Mouse (Mus musculus) neural tube, embryonic 11.5 days (tissue): ENCODE results near the gene Btbd7. TPM values are rescaled to one million over a fixed set of nuclear protein-coding genes. Genes with fewer than 3 reads are reported as not detected.

Experiments
- ATAC-seq: fragments of 200-750 bp; cut with Nextera tagmentation; 2 replicates; pipeline ENCODE4 v1.8.0; 2017; ENCODE audit warnings: moderate number of reproducible peaks, mild to moderate bottlenecking, moderate TSS enrichment, moderate library complexity; ENCODE audit not compliant: insufficient read depth, low FRiP score, low TSS enrichment
- DNase-seq: peaks from one replicate; pipeline ENCODE4 v3.0.0-alpha.2; 2015; ENCODE audit warnings: low spot score
- H3K27ac ChIP-seq: fragments of 300-500 bp; sonication (generic); 2 replicates; pipeline ENCODE4 v1.5.1; 2014; ENCODE audit warnings: low read depth, mild to moderate bottlenecking, low read length
- H3K27me3 ChIP-seq: fragments of 300-500 bp; sonication (generic); 2 replicates; pipeline ENCODE4 v1.6.1; 2014; ENCODE audit warnings: mild to moderate bottlenecking, low read length, mixed read lengths; ENCODE audit not compliant: control insufficient read depth, insufficient read depth
- H3K36me3 ChIP-seq: fragments of 300-500 bp; sonication (generic); 2 replicates; pipeline ENCODE4 v1.6.1; 2014; ENCODE audit warnings: mild to moderate bottlenecking, low read length, moderate library complexity, mixed read lengths; ENCODE audit not compliant: control insufficient read depth, insufficient read depth
- H3K4me1 ChIP-seq: fragments of 300-500 bp; sonication (generic); 2 replicates; pipeline ENCODE4 v1.6.1; 2014; ENCODE audit warnings: low read length, mixed read lengths; ENCODE audit not compliant: control insufficient read depth, insufficient read depth
- H3K4me2 ChIP-seq: fragments of 300-500 bp; sonication (generic); 2 replicates; pipeline ENCODE4 v1.6.1; 2014; ENCODE audit warnings: low read depth, mild to moderate bottlenecking, moderate library complexity
- H3K4me3 ChIP-seq: fragments of 300-500 bp; sonication (generic); 2 replicates; pipeline ENCODE4 v1.5.1; 2014; ENCODE audit warnings: low read depth, low read length
- H3K9ac ChIP-seq: fragments of 300-500 bp; sonication (generic); 2 replicates; pipeline ENCODE4 v1.6.1; 2014; ENCODE audit warnings: mild to moderate bottlenecking, low read length
- H3K9me3 ChIP-seq: fragments of 300-500 bp; sonication (generic); 2 replicates; pipeline ENCODE4 v1.6.1; 2016; ENCODE audit warnings: low read length; ENCODE audit not compliant: control insufficient read depth
- WGBS: fragments of 180-500 bp; shearing (Covaris S2); extraction: QIAGEN DNeasy Blood & Tissue Kit; methylation state at CpG from one replicate; pipeline ENCODE4 v1.1.7; 2014; 5-methylcytosine and 5-hydroxymethylcytosine counted together
- polyA plus RNA-seq: library from polyadenylated mRNA; unstranded; fragments of >200 nt; fragmentation: Nextera tagmentation; extraction: Ambion mirVana; gene quantifications from 2 replicates; pipeline ENCODE4 v1.2.1, GENCODE M21; 2014

Gene Btbd7
- polyA plus RNA-seq, 1 experiment from 2014 or later, result 20.2 TPM

DNA sequence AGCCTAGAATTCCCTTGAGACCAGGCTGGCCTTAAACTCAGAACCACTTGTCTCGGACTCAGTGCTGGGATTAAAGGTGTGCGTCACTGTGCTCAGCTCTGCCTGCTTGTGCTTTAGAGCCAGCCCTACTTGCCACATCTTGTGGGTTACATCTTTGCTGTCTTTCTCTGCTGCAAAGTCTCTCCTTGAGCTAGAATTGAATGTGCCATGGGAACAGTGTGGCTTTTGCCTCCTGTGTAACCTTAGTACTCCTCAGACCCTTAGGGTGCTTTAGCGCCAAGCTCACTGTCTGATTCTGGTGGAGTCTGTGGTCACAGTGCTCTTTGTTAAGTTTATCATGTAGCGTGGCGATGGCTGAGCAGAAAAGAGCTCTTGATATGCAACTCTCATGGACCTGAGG lies 105.6 kb downstream of the Btbd7 start:
- Histone ChIP-seq H3K9ac (no peak overlapping the region), H3K36me3 (peaks cover 28% of the 10 kb centered on the region), H3K4me1 (no peaks in the 10 kb centered on the region), H3K4me3 (no peak overlapping the region), H3K4me2 (no peak overlapping the region), H3K9me3 (no peaks in the 10 kb centered on the region), H3K27me3 (no peaks in the 10 kb centered on the region), H3K27ac (no peak overlapping the region)
- DNase-seq, result no peak
- 95% methylated on average over 5 of the region's 5 CpGs for WGBS
- no peak for ATAC-seq

- H3K9me3 ChIP-seq, result no peaks in the 10 kb centered on the region
- H3K36me3 ChIP-seq, result peaks cover 25% of the 10 kb centered on the region
- no peak for ATAC-seq
- H3K27ac ChIP-seq, result no peak overlapping the region
- no peaks in the 10 kb centered on the region for H3K4me1 ChIP-seq
- no peak overlapping the region for H3K9ac ChIP-seq
- DNase-seq, result no peak
- no peaks in the 10 kb centered on the region for H3K27me3 ChIP-seq
- no peak overlapping the region for H3K4me3 ChIP-seq
- H3K4me2 ChIP-seq, result no peak overlapping the region
- 93% methylated on average over 8 of the region's 8 CpGs for WGBS
Observed at GRCm38 (mm10) chr12:102771601-102772000, 106.7 kb downstream of the Btbd7 start.

GRCm38 (mm10) chr12:102769000-102769399 lies 109.3 kb downstream of the Btbd7 start:
- ATAC-seq (no peak), DNase-seq (no peak)
- H3K36me3 ChIP-seq, result peaks cover 27% of the 10 kb centered on the region
- no peaks in the 10 kb centered on the region for H3K27me3 ChIP-seq
- no peak overlapping the region for H3K4me3 ChIP-seq
- H3K9me3 ChIP-seq, result no peaks in the 10 kb centered on the region
- H3K4me1 ChIP-seq, result no peaks in the 10 kb centered on the region
- H3K4me2 ChIP-seq, result no peak overlapping the region
- H3K27ac ChIP-seq, result no peak overlapping the region
- 95% methylated on average over 4 of the region's 4 CpGs for WGBS
- H3K9ac ChIP-seq, result no peak overlapping the region

- H3K9me3 ChIP-seq, result no peaks in the 10 kb centered on the region
Observed at GRCm38 (mm10) chr12:102763696-102764095, 114.6 kb downstream of the Btbd7 start.

GRCm38 (mm10) chr12:102761668-102762067 lies 116.6 kb downstream of the Btbd7 start:
- peaks cover 3% of the 10 kb centered on the region for H3K4me1 ChIP-seq
- WGBS, result 94% methylated on average over 3 of the region's 3 CpGs
- no peak overlapping the region for H3K9ac ChIP-seq
- peaks cover 3% of the 10 kb centered on the region; the same call in 1 of the 2 replicates for H3K36me3 ChIP-seq
- no peak overlapping the region for H3K4me2 ChIP-seq
- DNase-seq, result no peak
- H3K4me3 ChIP-seq, result no peak overlapping the region
- no peaks in the 10 kb centered on the region for H3K27me3 ChIP-seq
- ATAC-seq, result no peak
- H3K27ac ChIP-seq, result no peak overlapping the region
- no peaks in the 10 kb centered on the region for H3K9me3 ChIP-seq

More at GRCm38 (mm10) chr12:102763696-102764095, 114.6 kb downstream of the Btbd7 start:
- no peak for DNase-seq
- Histone ChIP-seq H3K27ac (no peak overlapping the region), H3K4me3 (no peak overlapping the region), H3K36me3 (peaks cover 11% of the 10 kb centered on the region), H3K4me2 (no peak overlapping the region), H3K27me3 (no peaks in the 10 kb centered on the region), H3K9ac (no peak overlapping the region), H3K4me1 (peaks cover 3% of the 10 kb centered on the region; the same call in 1 of the 2 replicates)
- ATAC-seq, result no peak

DNA sequence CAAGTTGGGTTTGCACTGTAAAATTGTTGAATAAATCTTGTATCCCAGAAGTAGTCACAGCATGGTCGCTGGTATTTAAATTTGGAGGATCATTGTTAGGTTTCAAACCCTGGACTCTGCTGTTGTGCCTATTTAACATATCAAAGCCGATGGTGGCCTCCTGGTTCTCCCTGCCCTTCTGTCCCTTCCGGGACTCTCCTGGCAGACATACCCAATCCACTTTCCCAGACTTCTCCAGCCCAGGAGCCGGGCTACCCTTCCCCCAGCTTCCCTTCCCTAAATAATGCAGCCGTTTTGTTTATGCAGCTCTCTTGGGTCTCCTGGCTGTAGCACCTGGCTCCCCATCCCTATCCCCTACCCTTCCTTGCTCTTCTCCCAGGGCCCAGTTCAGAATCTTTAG lies 119.3 kb downstream of the Btbd7 start:
- Histone ChIP-seq H3K36me3 (no peaks in the 10 kb centered on the region), H3K4me3 (peak overlapping the region; percentile 67), H3K9me3 (no peaks in the 10 kb centered on the region), H3K4me2 (peak overlapping the region; percentile 84), H3K27me3 (no peaks in the 10 kb centered on the region), H3K4me1 (peaks cover 3% of the 10 kb centered on the region), H3K27ac (no peak overlapping the region), H3K9ac (peak overlapping the region; percentile 70)
- ATAC-seq, result no peak
- WGBS, result 2% methylated on average over 5 of the region's 5 CpGs
- no peak for DNase-seq

GRCm38 (mm10) chr12:102758403-102758756 lies 119.9 kb downstream of the Btbd7 start, which contains the start of gene Gm20604:
Gene Gm20604 (minus strand): TSS chr12:102758672.
- H3K27me3 ChIP-seq, result no peaks in the 10 kb centered on the region
- peak within 1 kb of the TSS; percentile 84 for H3K4me2 ChIP-seq
- H3K4me3 ChIP-seq, result peak within 1 kb of the TSS; percentile 67
- peaks cover 3% of the 10 kb centered on the region for H3K4me1 ChIP-seq
- 1% methylated on average over 10 of the region's 10 CpGs for WGBS
- H3K9ac ChIP-seq, result peak within 1 kb of the TSS; percentile 76
- ATAC-seq, result no peak
- DNase-seq, result no peak
- H3K36me3 ChIP-seq, result no peaks in the 10 kb centered on the region
- H3K9me3 ChIP-seq, result no peaks in the 10 kb centered on the region
- peak within 1 kb of the TSS; percentile 66 for H3K27ac ChIP-seq

DNA sequence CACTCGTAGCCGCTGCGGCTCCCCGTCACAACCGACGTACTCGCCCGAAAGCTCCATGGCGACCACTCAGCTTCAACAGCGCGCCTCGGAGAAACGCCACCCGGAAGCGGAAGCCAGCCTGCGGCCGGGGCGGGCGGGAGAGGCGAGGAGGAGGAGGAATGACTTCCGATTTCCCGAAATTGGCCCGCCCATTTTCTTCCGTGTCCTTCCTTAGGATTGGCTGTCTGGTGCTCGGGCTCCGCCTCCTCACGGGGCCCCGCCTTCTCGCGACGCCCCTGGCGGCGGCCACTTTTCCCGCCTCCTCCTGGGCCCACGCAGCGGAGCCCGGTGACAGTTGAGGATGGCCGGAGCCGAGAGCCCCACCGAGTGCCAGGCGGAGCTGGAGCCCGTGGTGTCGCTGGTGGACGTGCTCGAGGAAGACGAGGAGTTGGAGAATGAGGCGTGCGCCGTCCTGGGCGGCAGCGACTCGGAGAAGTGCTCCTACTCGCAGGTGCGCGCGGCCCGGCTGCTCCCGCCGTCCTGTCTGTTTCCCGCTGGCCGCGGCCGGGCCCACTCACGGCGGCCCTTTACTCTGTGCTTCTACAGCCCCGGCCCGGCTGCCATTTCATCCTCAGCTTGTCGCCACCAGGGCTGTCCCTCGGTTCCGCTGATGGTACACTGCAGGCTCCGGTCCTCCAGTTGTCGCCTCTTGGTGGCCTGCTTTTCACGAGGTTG lies 120.4 kb downstream of the Btbd7 start, which contains the start of the genes Gm28051, Gon7 and Ubr7:
TSS of gene Gm28051 (minus strand) at position 77 of the 714 bp plus-strand sequence.
TSS of gene Gon7 (minus strand) at position 115 of the 714 bp plus-strand sequence.
TSS of gene Ubr7 (plus strand) at position 279 of the 714 bp plus-strand sequence.
- Histone ChIP-seq H3K9me3 (no peaks in the 10 kb centered on the region), H3K36me3 (no peaks in the 10 kb centered on the region), H3K4me3 (peak within 1 kb of the TSS; percentile 67), H3K4me2 (peak within 1 kb of the TSS; percentile 84), H3K27ac (peak within 1 kb of the TSS; percentile 66), H3K27me3 (no peaks in the 10 kb centered on the region), H3K4me1 (peaks cover 3% of the 10 kb centered on the region), H3K9ac (peak within 1 kb of the TSS; percentile 76)
- ATAC-seq (peak; percentile 96), DNase-seq (peak; percentile 98)
- under 1% methylated on average over 72 of the region's 73 CpGs for WGBS
